Comparison of ENCODE assay signal across 10 mouse cellular contexts in the genomic region with DNA sequence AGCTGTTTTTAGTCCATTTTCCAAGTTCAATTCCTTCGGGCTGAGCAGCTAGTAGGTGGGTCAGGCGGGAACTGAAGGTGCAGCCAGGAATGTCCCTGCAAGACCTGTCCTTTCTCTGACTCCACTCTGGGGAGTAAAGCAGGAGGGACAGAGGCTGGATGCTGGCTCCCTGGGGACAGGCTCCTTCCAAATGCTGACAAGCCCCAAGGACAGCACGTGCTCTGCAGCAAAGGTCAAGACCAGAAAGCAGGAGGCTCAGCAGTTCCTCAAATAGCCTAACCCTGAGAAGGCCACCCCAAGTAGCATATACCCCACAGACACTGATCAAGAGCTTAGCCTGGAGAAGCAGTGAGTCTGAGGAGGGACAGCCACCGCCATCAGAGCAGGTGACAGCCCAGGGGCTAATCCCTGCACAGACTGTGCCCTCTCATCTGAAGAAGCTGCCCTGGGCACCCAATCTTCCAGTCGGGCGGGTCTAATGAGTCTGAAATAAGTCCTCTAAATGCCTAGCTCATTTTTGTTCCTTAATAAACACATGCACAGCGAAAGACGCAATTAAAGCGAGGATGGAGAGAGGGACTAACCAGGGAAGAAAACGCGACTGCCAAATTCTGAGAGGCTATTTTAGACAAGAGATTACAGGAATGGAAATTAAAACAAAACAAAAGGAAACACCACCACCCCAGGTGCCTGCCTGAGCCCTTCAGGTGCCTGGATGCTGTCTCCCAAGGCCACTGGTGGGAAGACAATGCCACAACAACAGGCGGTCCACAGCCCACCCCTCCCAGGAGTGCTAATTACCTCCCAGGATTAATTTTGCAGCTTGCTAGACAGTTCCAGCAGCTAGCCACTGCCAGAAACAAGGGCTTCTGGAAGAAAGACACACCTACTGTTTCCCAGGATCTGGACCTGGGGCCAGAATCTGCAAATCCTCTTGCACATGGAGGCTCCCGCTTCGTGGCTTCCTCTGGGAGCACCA.
DNase-seq lines count a peak whose midpoint lies in the region; ATAC-seq and TF ChIP-seq lines count a peak whose summit lies in the region.
"Had no signal": no experiment of that assay in that cellular context is flagged by ENCODE, and none has a peak within 500 bp of the region (broad histone marks: within the 10 kb centered on the region; RNA-seq: fewer than 3 reads in every experiment).

No protein-coding gene starts in this region.

- H3K4me1 ChIP-seq in embryonic facial prominence, embryonic 13.5 days, result peaks cover 7% of the 10 kb centered on the region
- peaks cover 16% of the 10 kb centered on the region for H3K4me1 ChIP-seq in hindbrain, embryonic 14.5 days (replicated peaks; ENCODE audit: control insufficient read depth, insufficient read depth, low read length)
- peaks cover 9% of the 10 kb centered on the region; the same call in 1 of the 2 replicates for H3K4me1 ChIP-seq in midbrain, postnatal 0 days (ENCODE audit: insufficient read depth, low read length)

- TF ChIP-seq CTCF in midbrain, postnatal 0 days (IDR thresholded peaks at IDR 0.05), result no peak

- H3K27me3 ChIP-seq in embryonic facial prominence, embryonic 13.5 days, result no peaks in the 10 kb centered on the region
- no peaks in the 10 kb centered on the region for H3K27me3 ChIP-seq in hindbrain, embryonic 14.5 days (ENCODE audit: control insufficient read depth, insufficient read depth, low read length)
- no peaks in the 10 kb centered on the region for H3K27me3 ChIP-seq in midbrain, postnatal 0 days (ENCODE audit: insufficient read depth, low read length)

- WGBS in embryonic facial prominence, embryonic 13.5 days, result 48% methylated on average over 14 of the region's 14 CpGs
- WGBS in hindbrain, embryonic 14.5 days, result 43% methylated on average over 14 of the region's 14 CpGs
- 35% methylated on average over 14 of the region's 14 CpGs for WGBS in midbrain, postnatal 0 days

- peak; percentile 73 for DNase-seq in gastrocnemius, adult 18-20 months (ENCODE audit: low spot score)
- DNase-seq in gastrocnemius, postnatal 10 days, result no peak
- DNase-seq in hindbrain, embryonic 14.5 days (ENCODE audit: low spot score), result no peak
- no peak for DNase-seq in midbrain, postnatal 0 days (ENCODE audit: low spot score)
- no peak for DNase-seq in embryo, embryonic 11 days
- no peak for DNase-seq in thymus, adult 18-20 months
- DNase-seq: kidney, postnatal 36 days; lung, embryonic 14.5 days had no signal

- no peaks in the 10 kb centered on the region for H3K36me3 ChIP-seq in embryonic facial prominence, embryonic 13.5 days
- no peaks in the 10 kb centered on the region for H3K36me3 ChIP-seq in hindbrain, embryonic 14.5 days (replicated peaks; ENCODE audit: control insufficient read depth, insufficient read depth)
- H3K36me3 ChIP-seq in midbrain, postnatal 0 days (ENCODE audit: insufficient read depth, low read length), result no peaks in the 10 kb centered on the region

- H3K9ac ChIP-seq in embryonic facial prominence, embryonic 13.5 days, result 0 out of 2 replicates have a peak overlapping the region, but pooled peaks have one; percentile 4
- H3K9ac ChIP-seq in hindbrain, embryonic 14.5 days, result no peak overlapping the region
- H3K9ac ChIP-seq in midbrain, postnatal 0 days (replicated peaks; ENCODE audit: low read length, poor library complexity, severe bottlenecking), result 0 out of 2 replicates have a peak overlapping the region, but pooled peaks have one; percentile 13
- H3K9ac ChIP-seq: lung, embryonic 14.5 days had no signal

- no peak overlapping the region for H3K4me3 ChIP-seq in embryonic facial prominence, embryonic 13.5 days
- no peak overlapping the region for H3K4me3 ChIP-seq in hindbrain, embryonic 14.5 days (replicated peaks; ENCODE audit: low read length)
- H3K4me3 ChIP-seq in midbrain, postnatal 0 days (ENCODE audit: low read depth, low read length), result no peak overlapping the region

- H3K9me3 ChIP-seq in embryonic facial prominence, embryonic 13.5 days, result no peaks in the 10 kb centered on the region
- no peaks in the 10 kb centered on the region for H3K9me3 ChIP-seq in hindbrain, embryonic 14.5 days (ENCODE audit: control insufficient read depth, low read length)
- H3K9me3 ChIP-seq in midbrain, postnatal 0 days (ENCODE audit: low read length), result no peaks in the 10 kb centered on the region

- ATAC-seq in embryonic facial prominence, embryonic 13.5 days (ENCODE audit: insufficient number of reproducible peaks, insufficient read depth, low FRiP score, low TSS enrichment, low read depth), result no peak
- ATAC-seq in hindbrain, embryonic 14.5 days (ENCODE audit: low FRiP score), result peak; percentile 19; the same call in 1 of the 2 replicates
- no peak for ATAC-seq in midbrain, postnatal 0 days (ENCODE audit: low FRiP score)
- ATAC-seq in erythroblast, adult 5-6 weeks (replicated peaks; ENCODE audit: low FRiP score, poor library complexity, severe bottlenecking), result no peak

- H3K27ac ChIP-seq in embryonic facial prominence, embryonic 13.5 days, result no peak overlapping the region
- H3K27ac ChIP-seq in hindbrain, embryonic 14.5 days, result peak overlapping the region; percentile 47; the same call in 1 of the 2 replicates
- 0 out of 2 replicates have a peak overlapping the region, but pooled peaks have one; percentile 18 for H3K27ac ChIP-seq in midbrain, postnatal 0 days (ENCODE audit: low read depth, low read length)

- H3K4me2 ChIP-seq in embryonic facial prominence, embryonic 13.5 days, result no peak overlapping the region
- H3K4me2 ChIP-seq in hindbrain, embryonic 14.5 days (replicated peaks), result no peak overlapping the region
- no peak overlapping the region for H3K4me2 ChIP-seq in midbrain, postnatal 0 days (ENCODE audit: low read depth, low read length, poor library complexity, severe bottlenecking)
- H3K4me2 ChIP-seq: lung, embryonic 14.5 days had no signal
